Mouse (Mus musculus) heart, adult 2 months (tissue): Measurements from ENCODE around the gene Kif1bp. TPM values are rescaled to one million over a fixed set of nuclear protein-coding genes. Genes with fewer than 3 reads are reported as not detected.

ENCODE experiments used
- DNase-seq, 2 experiments: peaks; one replicate each; pipeline ENCODE4 v3.0.0; 2021
- H3K27ac ChIP-seq: fragments of 200-600 bp; 2 replicates; pipeline ENCODE4 v1.8.1; 2022
- H3K27me3 ChIP-seq: fragments of 200-500 bp; 2 replicates; pipeline ENCODE4 v1.6.1; 2012; ENCODE audit warnings: mild to moderate bottlenecking, low read length, inconsistent platforms, mixed read lengths; ENCODE audit not compliant: control insufficient read depth, insufficient read depth
- H3K36me3 ChIP-seq: fragments of 200-500 bp; 2 replicates; pipeline ENCODE4 v1.6.1; 2012; ENCODE audit warnings: low read length, inconsistent platforms; ENCODE audit not compliant: control insufficient read depth, insufficient read depth
- H3K4me1 ChIP-seq: fragments of 200-500 bp; 2 replicates; pipeline ENCODE4 v1.6.1; 2011; ENCODE audit warnings: low read length; ENCODE audit not compliant: control insufficient read depth, insufficient read depth
- H3K4me3 ChIP-seq: fragments of 200-600 bp; 2 replicates; pipeline ENCODE4 v1.8.1; 2022
- H3K79me2 ChIP-seq: fragments of 200-500 bp; replicated peaks from 2 replicates; pipeline ENCODE4 v1.6.1; 2012; ENCODE audit warnings: mild to moderate bottlenecking, inconsistent platforms, low read length, moderate library complexity, mixed read lengths; ENCODE audit not compliant: control insufficient read depth, insufficient read depth
- H3K9ac ChIP-seq: fragments of 200-500 bp; 2 replicates; pipeline ENCODE4 v1.6.1; 2012; ENCODE audit warnings: low read depth, mild to moderate bottlenecking, control low read depth, inconsistent platforms, low read length, mixed read lengths
- CTCF ChIP-seq: fragments of 200-600 bp; IDR thresholded peaks from 2 replicates; pipeline ENCODE4 v1.8.1; 2022; ENCODE audit warnings: antibody characterized with exemption, mild to moderate bottlenecking, moderate library complexity
- EP300 ChIP-seq: fragments of 200-500 bp; IDR thresholded peaks from 2 replicates; pipeline ENCODE4 v1.6.1; 2011; ENCODE audit warnings: low read depth, low read length, control low read depth; ENCODE audit not compliant: insufficient read depth
- POLR2A ChIP-seq: fragments of 200-500 bp; IDR thresholded peaks from 2 replicates; pipeline ENCODE4 v1.6.1; 2011; ENCODE audit warnings: mild to moderate bottlenecking, low read depth, low read length, control low read depth; ENCODE audit not compliant: insufficient read depth
- WGBS: fragments of 180-500 bp; shearing (Covaris S2); methylation state at CpG from one replicate; pipeline ENCODE4 v1.1.7; 2018; 5-methylcytosine and 5-hydroxymethylcytosine counted together
- intact Hi-C: fragments of 180-260 bp; cut with DNase I; formaldehyde crosslinking; loops from one replicate; pipeline ENCODE4 v1.15.1; 2025
- polyA plus RNA-seq: library from polyadenylated mRNA; depleted of rRNA; stranded (reverse); fragments of >200 nt; gene quantifications from 2 replicates; pipeline ENCODE4 v1.2.3, GENCODE M21; 2012
- total RNA-seq, 2 experiments: library from RNA; stranded (reverse); gene quantifications; 2 replicates each; pipeline ENCODE4 v1.2.3; 2021

Gene Kif1bp
- total and polyA plus RNA-seq, 3 experiments: 23.0 to 47.3 (median 43.3) TPM

DNA sequence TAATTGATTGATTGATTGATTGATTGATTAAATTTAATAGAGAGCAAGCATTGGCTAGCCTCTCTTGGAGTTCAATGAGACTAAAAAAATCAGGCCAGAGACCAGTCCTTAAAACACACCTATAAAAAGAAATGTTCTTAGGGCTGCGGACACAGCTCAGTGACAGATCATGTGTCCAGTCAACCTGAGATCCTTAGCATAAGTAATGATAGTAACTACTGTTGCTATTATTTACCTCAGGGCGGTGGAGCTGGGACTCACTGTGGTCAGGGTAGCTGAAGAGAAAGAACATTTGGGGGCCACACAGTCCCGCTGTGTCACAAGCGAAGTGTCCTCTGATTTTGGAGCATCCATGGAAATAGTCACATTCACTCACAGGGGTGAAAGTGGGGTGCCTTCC, 65.4 kb downstream of the Kif1bp start:
- H3K9ac ChIP-seq: no peak overlapping the region
- H3K27ac ChIP-seq: no peak overlapping the region
- H3K4me3 ChIP-seq: no peak overlapping the region
- DNase-seq: no peak
- no peak for TF ChIP-seq EP300
- no peak for TF ChIP-seq CTCF
- TF ChIP-seq POLR2A: no peak
- H3K79me2 ChIP-seq: no peaks in the 10 kb centered on the region
- 90% methylated on average over 4 of the region's 4 CpGs for WGBS
- H3K4me1 ChIP-seq: peaks cover 7% of the 10 kb centered on the region
- H3K27me3 ChIP-seq: no peaks in the 10 kb centered on the region
- intact Hi-C loops: no loop called here
- H3K36me3 ChIP-seq: no peaks in the 10 kb centered on the region

GRCm38 (mm10) chr10:62511528-62511927, 66.7 kb downstream of the Kif1bp start:
- H3K79me2 ChIP-seq: no peaks in the 10 kb centered on the region
- H3K27ac ChIP-seq: no peak overlapping the region
- 81% methylated on average over 6 of the region's 6 CpGs for WGBS
- H3K4me1 ChIP-seq: peaks cover 4% of the 10 kb centered on the region
- no peak for DNase-seq
- H3K9ac ChIP-seq: no peak overlapping the region
- H3K27me3 ChIP-seq: no peaks in the 10 kb centered on the region
- TF ChIP-seq EP300: no peak
- TF ChIP-seq CTCF: no peak
- no peak for TF ChIP-seq POLR2A
- intact Hi-C loops: no loop called here
- no peak overlapping the region for H3K4me3 ChIP-seq
- no peaks in the 10 kb centered on the region for H3K36me3 ChIP-seq

- intact Hi-C loops: no loop called here
- Histone ChIP-seq H3K27ac (peak overlapping the region; percentile 97), H3K36me3 (no peaks in the 10 kb centered on the region), H3K27me3 (no peaks in the 10 kb centered on the region), H3K79me2 (no peaks in the 10 kb centered on the region), H3K4me3 (peak overlapping the region; percentile 64), H3K9ac (no peak overlapping the region; the same call in 1 of the 2 replicates), H3K4me1 (peaks cover 5% of the 10 kb centered on the region)
- peak in 1 of 2 experiments; percentile 32 for DNase-seq
- WGBS: 49% methylated on average over 11 of the region's 11 CpGs
- no peak for TF ChIP-seq CTCF
- TF ChIP-seq POLR2A: no peak
- TF ChIP-seq EP300: no peak
Measured at GRCm38 (mm10) chr10:62509032-62509656, 69.1 kb downstream of the Kif1bp start.

DNA sequence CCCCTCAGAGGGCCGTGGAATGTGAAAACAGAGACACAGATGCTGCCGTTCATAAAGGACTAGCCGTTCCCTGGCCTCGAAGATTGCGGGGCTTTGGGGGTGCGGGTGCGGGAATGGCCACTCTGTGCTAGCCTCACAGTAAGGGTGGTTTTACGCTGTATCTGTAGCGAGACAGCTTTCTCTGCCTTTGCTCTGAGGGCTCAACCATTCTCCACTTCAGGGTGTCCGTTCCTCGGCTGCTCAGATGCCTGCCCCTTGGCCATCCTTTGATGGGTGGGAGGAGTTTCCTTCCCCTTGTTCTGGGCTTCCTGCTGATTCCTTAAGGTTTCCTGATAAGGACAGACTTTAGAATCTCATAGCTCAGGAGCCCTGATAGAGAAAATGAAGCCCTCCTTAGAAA, 69.8 kb downstream of the Kif1bp start:
- intact Hi-C loops: no loop called here
- peak; percentile 75 to 79 for DNase-seq
- Histone ChIP-seq H3K4me3 (peak overlapping the region; percentile 64), H3K9ac (peak overlapping the region; percentile 81), H3K4me1 (peaks cover 5% of the 10 kb centered on the region), H3K36me3 (no peaks in the 10 kb centered on the region), H3K27ac (peak overlapping the region; percentile 97), H3K79me2 (no peaks in the 10 kb centered on the region), H3K27me3 (no peaks in the 10 kb centered on the region)
- 3% methylated on average over 11 of the region's 11 CpGs for WGBS
- TF ChIP-seq EP300 (peak; percentile 92), CTCF (no peak), POLR2A (peak; percentile 97)

- Histone ChIP-seq H3K9ac (peak overlapping the region; percentile 68), H3K4me1 (peaks cover 7% of the 10 kb centered on the region), H3K27ac (peak overlapping the region; percentile 97), H3K79me2 (no peaks in the 10 kb centered on the region), H3K27me3 (no peaks in the 10 kb centered on the region), H3K4me3 (peak overlapping the region; percentile 64), H3K36me3 (no peaks in the 10 kb centered on the region)
- DNase-seq: peak; percentile 78 to 85
- intact Hi-C loops: no loop called here
- 6% methylated on average over 18 of the region's 18 CpGs for WGBS
- TF ChIP-seq CTCF (no peak), POLR2A (peak; percentile 96)
Measured at GRCm38 (mm10) chr10:62507591-62508308, 70.5 kb downstream of the Kif1bp start.

GRCm38 (mm10) chr10:62507071-62507470, 71.2 kb downstream of the Kif1bp start:
- H3K27ac ChIP-seq: peak overlapping the region; percentile 97

More at GRCm38 (mm10) chr10:62507071-62507470, 71.2 kb downstream of the Kif1bp start:
- peaks cover 8% of the 10 kb centered on the region for H3K4me1 ChIP-seq
- DNase-seq: no peak
- 0 out of 2 replicates have a peak, but pooled peaks cover 2% of the 10 kb centered on the region for H3K36me3 ChIP-seq
- peak overlapping the region; percentile 33; the same call in 1 of the 2 replicates for H3K9ac ChIP-seq
- TF ChIP-seq POLR2A (no peak), EP300 (no peak), CTCF (no peak)
- intact Hi-C loops: no loop called here
- H3K27me3 ChIP-seq: no peaks in the 10 kb centered on the region
- 54% methylated on average over 4 of the region's 4 CpGs for WGBS
- peak overlapping the region; percentile 64 for H3K4me3 ChIP-seq
- H3K79me2 ChIP-seq: no peaks in the 10 kb centered on the region
